14 mouse cellular contexts compared by ENCODE assay signal in genomic region chr10:86183148-86183885, GRCm38 (mm10).
DNase-seq lines count a peak whose midpoint lies in the region; ATAC-seq and TF ChIP-seq lines count a peak whose summit lies in the region.
"Had no signal": no experiment of that assay in that cellular context is flagged by ENCODE, and none has a peak within 500 bp of the region (broad histone marks: within the 10 kb centered on the region; RNA-seq: fewer than 3 reads in every experiment).

No protein-coding gene starts in this region.

- H3K4me2 ChIP-seq in forebrain, postnatal 0 days (ENCODE audit: low read depth): no peak overlapping the region
- no peak overlapping the region for H3K4me2 ChIP-seq in forebrain, embryonic 12.5 days
- H3K4me2 ChIP-seq: hindbrain, embryonic 14.5 days; liver, embryonic 13.5 days; midbrain, embryonic 13.5 days; neural tube, embryonic 13.5 days had no signal

- no peaks in the 10 kb centered on the region for H3K36me3 ChIP-seq in forebrain, postnatal 0 days (ENCODE audit: insufficient read depth)
- no peaks in the 10 kb centered on the region for H3K36me3 ChIP-seq in forebrain, embryonic 12.5 days (replicated peaks)
- H3K36me3 ChIP-seq: liver, embryonic 13.5 days; midbrain, embryonic 13.5 days; neural tube, embryonic 13.5 days had no signal

- DNase-seq in forebrain, postnatal 0 days: no peak
- DNase-seq in 416B (ENCODE audit: low read depth): peak; percentile 72
- DNase-seq in forelimb bud, embryonic 11.5 days (ENCODE audit: low read depth, low spot score): peak; percentile 34
- DNase-seq in kidney, postnatal 14 days: peak; percentile 36
- DNase-seq in frontal cortex, adult 2 months (ENCODE audit: extremely low spot score in 1 of 2, low spot score in 1 of 2): no peak
- no peak for DNase-seq in cerebellum, adult 9-10 months
- DNase-seq in layer of hippocampus, adult 9-10 months (ENCODE audit: low spot score): no peak
- DNase-seq: liver, embryonic 13.5 days; right cerebral cortex, postnatal 4 days had no signal

- H3K27ac ChIP-seq in forebrain, postnatal 0 days (ENCODE audit: low read depth, low read length): peak overlapping the region; percentile 59; the same call in 1 of the 2 replicates
- no peak overlapping the region for H3K27ac ChIP-seq in forebrain, embryonic 12.5 days
- H3K27ac ChIP-seq: hindbrain, embryonic 14.5 days; liver, embryonic 13.5 days; midbrain, embryonic 13.5 days; neural tube, embryonic 13.5 days; stomach, postnatal 0 days had no signal

- TF ChIP-seq CTCF in forebrain, postnatal 0 days (IDR thresholded peaks at IDR 0.05; ENCODE audit: low read depth): no peak

- no peaks in the 10 kb centered on the region for H3K4me1 ChIP-seq in forebrain, postnatal 0 days (ENCODE audit: insufficient read depth)
- H3K4me1 ChIP-seq in forebrain, embryonic 12.5 days: no peaks in the 10 kb centered on the region
- H3K4me1 ChIP-seq: liver, embryonic 13.5 days; midbrain, embryonic 13.5 days; neural tube, embryonic 13.5 days had no signal

- no peak for ATAC-seq in forebrain, postnatal 0 days
- no peak for ATAC-seq in forebrain, embryonic 12.5 days (ENCODE audit: low FRiP score)
- ATAC-seq: midbrain, embryonic 13.5 days had no signal

- WGBS in forebrain, postnatal 0 days: 68% methylated on average over 8 of the region's 8 CpGs
- 73% methylated on average over 8 of the region's 8 CpGs for WGBS in forebrain, embryonic 12.5 days

- no peak overlapping the region for H3K4me3 ChIP-seq in forebrain, postnatal 0 days (ENCODE audit: low read depth, low read length)
- no peak overlapping the region for H3K4me3 ChIP-seq in forebrain, embryonic 12.5 days (replicated peaks)
- H3K4me3 ChIP-seq: liver, embryonic 13.5 days; midbrain, embryonic 13.5 days; neural tube, embryonic 13.5 days had no signal

- H3K9me3 ChIP-seq in forebrain, postnatal 0 days (ENCODE audit: low read length): no peaks in the 10 kb centered on the region
- no peaks in the 10 kb centered on the region for H3K9me3 ChIP-seq in forebrain, embryonic 12.5 days
- H3K9me3 ChIP-seq: liver, embryonic 13.5 days; midbrain, embryonic 13.5 days; neural tube, embryonic 13.5 days had no signal

- no peaks in the 10 kb centered on the region for H3K27me3 ChIP-seq in forebrain, postnatal 0 days (ENCODE audit: insufficient read depth, low read length)
- H3K27me3 ChIP-seq in forebrain, embryonic 12.5 days: no peaks in the 10 kb centered on the region
- H3K27me3 ChIP-seq: liver, embryonic 13.5 days; midbrain, embryonic 13.5 days; neural tube, embryonic 13.5 days had no signal

- no peak overlapping the region for H3K9ac ChIP-seq in forebrain, postnatal 0 days
- H3K9ac ChIP-seq in forebrain, embryonic 12.5 days: no peak overlapping the region
- H3K9ac ChIP-seq: hindbrain, embryonic 14.5 days; liver, embryonic 13.5 days; midbrain, embryonic 13.5 days; neural tube, embryonic 13.5 days had no signal

Comparison
In these comparisons a context has a peak if more than half of its experiments do, and no peak if none do; other contexts are left out.
1. DNase-seq: peak in 416B (single experiment), forelimb bud, embryonic 11.5 days (single experiment) and kidney, postnatal 14 days (single experiment); none in forebrain, postnatal 0 days (single experiment), frontal cortex, adult 2 months (0 of 2), cerebellum, adult 9-10 months (single experiment) and layer of hippocampus, adult 9-10 months (single experiment).